Mouse (Mus musculus) lung, postnatal 0 days (tissue): ENCODE data around the gene Uckl1. TPM values are rescaled to one million over a fixed set of nuclear protein-coding genes. Genes with fewer than 3 reads are reported as not detected.

Source experiments
- ATAC-seq: fragments of 200-750 bp; cut with Nextera tagmentation; 2 replicates; pipeline ENCODE4 v1.8.0; 2017; ENCODE audit warnings: moderate library complexity
- DNase-seq: peaks from one replicate; pipeline ENCODE4 v3.0.0-alpha.2; 2016; ENCODE audit warnings: low spot score
- H3K27ac ChIP-seq: fragments of 300-500 bp; sonication (generic); 2 replicates; pipeline ENCODE4 v1.5.1; 2014; ENCODE audit warnings: antibody characterized with exemption, mild to moderate bottlenecking, low read length, mixed read lengths
- H3K27me3 ChIP-seq: fragments of 300-500 bp; sonication (generic); replicated peaks from 2 replicates; pipeline ENCODE4 v1.6.1; 2014; ENCODE audit warnings: low read length, mixed read lengths; ENCODE audit not compliant: insufficient read depth
- H3K36me3 ChIP-seq: fragments of 300-500 bp; sonication (generic); 2 replicates; pipeline ENCODE4 v1.6.1; 2014; ENCODE audit warnings: low read length, mixed read lengths; ENCODE audit not compliant: insufficient read depth
- H3K4me1 ChIP-seq: fragments of 300-500 bp; sonication (generic); 2 replicates; pipeline ENCODE4 v1.6.1; 2014; ENCODE audit warnings: antibody characterized with exemption, low read depth, low read length, mixed read lengths; ENCODE audit not compliant: insufficient read depth
- H3K4me2 ChIP-seq: fragments of 300-500 bp; sonication (generic); replicated peaks from 2 replicates; pipeline ENCODE4 v1.6.1; 2014; ENCODE audit warnings: low read depth, mild to moderate bottlenecking, low read length, moderate library complexity, mixed read lengths
- H3K4me3 ChIP-seq: fragments of 300-500 bp; sonication (generic); 2 replicates; pipeline ENCODE4 v1.5.1; 2014; ENCODE audit warnings: low read depth, low read length
- H3K9ac ChIP-seq: fragments of 300-500 bp; sonication (generic); replicated peaks from 2 replicates; pipeline ENCODE4 v1.6.1; 2014; ENCODE audit warnings: low read depth, mild to moderate bottlenecking
- H3K9me3 ChIP-seq: fragments of 300-500 bp; sonication (generic); 2 replicates; pipeline ENCODE4 v1.6.1; 2016; ENCODE audit warnings: low read length, mixed read lengths
- CTCF ChIP-seq: IDR thresholded peaks from 2 replicates; pipeline ENCODE4 v1.5.1; 2016; ENCODE audit warnings: antibody characterized with exemption, mild to moderate bottlenecking
- EP300 ChIP-seq: IDR thresholded peaks from 2 replicates; pipeline ENCODE4 v1.6.1; 2016; ENCODE audit warnings: antibody characterized with exemption, mild to moderate bottlenecking, control low read depth
- WGBS: fragments of 180-500 bp; shearing (Covaris S2); extraction: QIAGEN DNeasy Blood & Tissue Kit; methylation state at CpG from one replicate; pipeline ENCODE4 v1.1.7; 2014; 5-methylcytosine and 5-hydroxymethylcytosine counted together
- polyA plus RNA-seq: library from polyadenylated mRNA; unstranded; fragments of >200 nt; fragmentation: Nextera tagmentation; extraction: Ambion mirVana; gene quantifications from 2 replicates; pipeline ENCODE4 v1.2.1, GENCODE M21; 2015

Gene Uckl1
- polyA plus RNA-seq, 1 experiment from 2014 or later, result 41.8 TPM

- ATAC-seq (no peak), DNase-seq (no peak)
- TF ChIP-seq CTCF (no peak), EP300 (no peak)
- no peak overlapping the region for H3K4me2 ChIP-seq
- no peak overlapping the region for H3K4me3 ChIP-seq
- H3K9ac ChIP-seq, result no peak overlapping the region
- no peak overlapping the region for H3K27ac ChIP-seq
- H3K9me3 ChIP-seq, result no peaks in the 10 kb centered on the region
- no peaks in the 10 kb centered on the region for H3K27me3 ChIP-seq
- H3K4me1 ChIP-seq, result no peaks in the 10 kb centered on the region
- peaks cover 18% of the 10 kb centered on the region; the same call in 1 of the 2 replicates for H3K36me3 ChIP-seq
- 55% methylated on average over 6 of the region's 6 CpGs for WGBS
Measured at GRCm38 (mm10) chr2:181570921-181571595, 13.6 kb downstream of the Uckl1 start.

- H3K4me1 ChIP-seq, result no peaks in the 10 kb centered on the region
Measured at GRCm38 (mm10) chr2:181570375-181570774, 14.3 kb downstream of the Uckl1 start.

GRCm38 (mm10) chr2:181569856-181570255 lies 14.8 kb downstream of the Uckl1 start:
- no peak for ATAC-seq
- H3K27ac ChIP-seq, result no peak overlapping the region
- no peak for TF ChIP-seq EP300
- TF ChIP-seq CTCF, result no peak
- H3K27me3 ChIP-seq, result no peaks in the 10 kb centered on the region
- no peak overlapping the region for H3K9ac ChIP-seq
- no peak overlapping the region for H3K4me3 ChIP-seq
- no peak for DNase-seq
- peaks cover 18% of the 10 kb centered on the region; the same call in 1 of the 2 replicates for H3K36me3 ChIP-seq
- H3K9me3 ChIP-seq, result no peaks in the 10 kb centered on the region
- no peak overlapping the region for H3K4me2 ChIP-seq
- H3K4me1 ChIP-seq, result no peaks in the 10 kb centered on the region
- 94% methylated on average over 10 of the region's 10 CpGs for WGBS

More at GRCm38 (mm10) chr2:181570375-181570774, 14.3 kb downstream of the Uckl1 start:
- ATAC-seq (no peak), DNase-seq (no peak)
- H3K9ac ChIP-seq, result no peak overlapping the region
- H3K27ac ChIP-seq, result no peak overlapping the region
- peaks cover 18% of the 10 kb centered on the region; the same call in 1 of the 2 replicates for H3K36me3 ChIP-seq
- H3K27me3 ChIP-seq, result no peaks in the 10 kb centered on the region
- 78% methylated on average over 8 of the region's 8 CpGs for WGBS
- no peaks in the 10 kb centered on the region for H3K9me3 ChIP-seq
- TF ChIP-seq EP300 (no peak), CTCF (no peak)
- no peak overlapping the region for H3K4me3 ChIP-seq
- H3K4me2 ChIP-seq, result no peak overlapping the region

- Histone ChIP-seq H3K4me3 (no peak overlapping the region), H3K9me3 (no peaks in the 10 kb centered on the region), H3K27ac (no peak overlapping the region), H3K9ac (no peak overlapping the region), H3K27me3 (no peaks in the 10 kb centered on the region), H3K4me1 (no peaks in the 10 kb centered on the region), H3K4me2 (no peak overlapping the region), H3K36me3 (peaks cover 9% of the 10 kb centered on the region; the same call in 1 of the 2 replicates)
- DNase-seq (peak; percentile 65), ATAC-seq (peak; percentile 64)
- 60% methylated on average over 7 of the region's 7 CpGs for WGBS
- no peak for TF ChIP-seq EP300
- TF ChIP-seq CTCF, result peak; percentile 78
Measured at GRCm38 (mm10) chr2:181568272-181569008, 16.3 kb downstream of the Uckl1 start.

GRCm38 (mm10) chr2:181567338-181567737 lies 17.4 kb downstream of the Uckl1 start:
- no peak for TF ChIP-seq CTCF
- ATAC-seq, result no peak
- Histone ChIP-seq H3K4me3 (no peak overlapping the region), H3K4me1 (no peaks in the 10 kb centered on the region), H3K9me3 (no peaks in the 10 kb centered on the region), H3K4me2 (no peak overlapping the region), H3K36me3 (no peaks in the 10 kb centered on the region; the same call in 1 of the 2 replicates), H3K9ac (no peak overlapping the region), H3K27me3 (no peaks in the 10 kb centered on the region), H3K27ac (no peak overlapping the region)
- DNase-seq, result no peak
- 82% methylated on average over 3 of the region's 3 CpGs for WGBS

- no peak for TF ChIP-seq CTCF
- TF ChIP-seq EP300, result no peak
- H3K9me3 ChIP-seq, result no peaks in the 10 kb centered on the region
- peaks cover 34% of the 10 kb centered on the region for H3K36me3 ChIP-seq
- peak; percentile 41 for DNase-seq
- H3K4me2 ChIP-seq, result no peak overlapping the region
- no peaks in the 10 kb centered on the region for H3K4me1 ChIP-seq
- H3K27ac ChIP-seq, result no peak overlapping the region
- peak; percentile 40; the same call in 1 of the 2 replicates for ATAC-seq
- H3K4me3 ChIP-seq, result no peak overlapping the region
- H3K27me3 ChIP-seq, result no peaks in the 10 kb centered on the region
- H3K9ac ChIP-seq, result no peak overlapping the region
Measured at GRCm38 (mm10) chr2:181553772-181554171, 30.9 kb downstream of the Uckl1 start.
